Mouse (Mus musculus): ENCODE results near the gene Slc25a3. TPM values are rescaled to one million over a fixed set of nuclear protein-coding genes. Genes with fewer than 3 reads are reported as not detected.

Gene Slc25a3
- polyA plus RNA-seq (2015; fragmentation: Nextera tagmentation; extraction: Ambion mirVana) = 193 and 198 TPM in 2 replicates

- no peaks in the 10 kb centered on the region for H3K27me3 ChIP-seq
- H3K4me3 ChIP-seq (replicated peaks) = peak within 1 kb of the TSS; percentile 78
- H3K27ac ChIP-seq (replicated peaks) = peak within 1 kb of the TSS; percentile 93
- peaks cover 27% of the 10 kb centered on the region for H3K36me3 ChIP-seq (replicated peaks)
- no peaks in the 10 kb centered on the region for H3K9me3 ChIP-seq (replicated peaks)
- ATAC-seq (ENCODE audit: insufficient read depth) = peak; percentile 98
- WGBS (ENCODE audit: insufficient replicate concordance) = 8% methylated on average over 59 of the region's 59 CpGs
- peak within 1 kb of the TSS; percentile 92 for H3K9ac ChIP-seq
- H3K4me2 ChIP-seq = peak within 1 kb of the TSS; percentile 70
- peaks cover 29% of the 10 kb centered on the region for H3K4me1 ChIP-seq (replicated peaks)
Observed at GRCm38 (mm10) chr10:91123828-91124822, at the start of gene Slc25a3. Slc25a3 (minus strand) TSS chr10:91124059.

DNA sequence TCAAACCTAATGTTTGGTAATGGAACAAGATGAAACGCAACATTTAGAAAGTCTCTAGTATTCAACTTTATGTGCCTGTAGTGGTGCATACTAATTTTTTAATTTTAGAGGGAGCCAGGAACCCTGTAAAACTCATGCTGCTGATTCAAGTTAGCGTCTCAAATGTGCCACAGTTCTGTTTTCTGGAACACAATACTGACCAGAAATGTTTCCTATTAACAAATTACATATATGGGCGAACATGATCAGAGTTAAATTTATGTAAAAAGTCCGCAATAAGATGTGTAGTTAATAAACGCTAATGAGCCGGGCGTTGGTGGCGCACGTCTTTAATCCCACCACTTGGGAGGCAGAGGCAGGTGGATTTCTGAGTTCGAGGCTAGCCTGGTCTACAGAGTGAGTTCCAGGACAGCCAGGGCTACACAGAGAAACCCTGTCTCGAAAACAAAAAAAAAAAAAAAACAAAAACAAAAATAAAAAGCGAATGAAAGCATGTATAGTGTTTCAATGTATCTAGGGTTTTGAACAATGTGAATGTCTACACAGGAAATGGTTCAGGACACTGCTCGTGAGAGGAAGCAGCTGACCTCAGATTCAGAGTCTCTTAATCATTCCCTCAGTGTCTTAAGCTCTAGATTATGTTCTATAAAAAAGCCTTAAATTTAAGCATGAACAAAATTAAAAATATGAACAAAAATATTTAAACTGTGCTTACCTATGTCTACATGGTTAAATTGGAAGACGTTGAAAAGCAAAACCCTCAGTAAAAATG is 48.7 kb upstream of the Slc25a3 start:
- Histone ChIP-seq H3K27ac (replicated peaks) (peak overlapping the region; percentile 99), H3K4me1 (replicated peaks) (peaks cover 42% of the 10 kb centered on the region), H3K4me2 (peak overlapping the region; percentile 93), H3K9me3 (replicated peaks) (no peaks in the 10 kb centered on the region), H3K4me3 (replicated peaks) (peak overlapping the region; percentile 98), H3K9ac (peak overlapping the region; percentile 100), H3K36me3 (replicated peaks) (peaks cover 15% of the 10 kb centered on the region), H3K27me3 (no peaks in the 10 kb centered on the region)
- ATAC-seq (ENCODE audit: insufficient read depth) = no peak
- 65% methylated on average over 14 of the region's 14 CpGs for WGBS (ENCODE audit: insufficient replicate concordance)

- ATAC-seq (ENCODE audit: insufficient read depth) = peak; percentile 96
- H3K4me3 ChIP-seq (replicated peaks) = peak overlapping the region; percentile 98
Observed at GRCm38 (mm10) chr10:91171455-91172328, 47.8 kb upstream of the Slc25a3 start.

DNA sequence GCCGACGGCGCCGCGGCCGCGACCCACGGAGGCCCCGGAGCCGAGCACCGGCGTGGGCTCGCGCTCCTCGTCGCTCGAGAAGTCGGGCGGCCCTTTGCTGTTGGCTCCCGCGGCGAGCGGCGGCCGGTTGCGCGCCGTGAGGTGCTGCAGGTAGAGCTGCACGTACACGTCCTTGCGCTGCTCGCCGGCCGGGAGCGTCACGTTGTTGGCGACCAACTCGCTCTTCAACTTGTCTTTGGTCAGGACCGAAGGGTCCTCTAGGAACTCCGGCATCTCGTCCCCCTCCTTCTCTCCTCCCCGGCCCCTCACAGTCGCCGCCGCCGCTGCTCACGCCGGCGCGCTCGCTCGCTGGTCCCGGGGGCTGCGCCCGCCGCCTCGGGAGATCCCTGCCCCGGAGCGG is 47.2 kb upstream of the Slc25a3 start:
- under 1% methylated on average over 55 of the region's 59 CpGs for WGBS (ENCODE audit: insufficient replicate concordance)

More at GRCm38 (mm10) chr10:91171455-91172328, 47.8 kb upstream of the Slc25a3 start:
- Histone ChIP-seq H3K36me3 (replicated peaks) (peaks cover 23% of the 10 kb centered on the region), H3K9me3 (replicated peaks) (no peaks in the 10 kb centered on the region), H3K4me2 (peak overlapping the region; percentile 93), H3K9ac (peak overlapping the region; percentile 100), H3K4me1 (replicated peaks) (peaks cover 44% of the 10 kb centered on the region), H3K27me3 (no peaks in the 10 kb centered on the region), H3K27ac (replicated peaks) (peak overlapping the region; percentile 99)
- under 1% methylated on average over 68 of the region's 68 CpGs for WGBS (ENCODE audit: insufficient replicate concordance)

GRCm38 (mm10) chr10:91170143-91170941 is 46.5 kb upstream of the Slc25a3 start:
- Histone ChIP-seq H3K36me3 (replicated peaks) (peaks cover 37% of the 10 kb centered on the region), H3K4me2 (peak overlapping the region; percentile 93), H3K27me3 (no peaks in the 10 kb centered on the region), H3K27ac (replicated peaks) (peak overlapping the region; percentile 99), H3K4me3 (replicated peaks) (peak overlapping the region; percentile 98), H3K9me3 (replicated peaks) (no peaks in the 10 kb centered on the region), H3K4me1 (replicated peaks) (peaks cover 52% of the 10 kb centered on the region), H3K9ac (peak overlapping the region; percentile 100)
- 2% methylated on average over 50 of the region's 50 CpGs for WGBS (ENCODE audit: insufficient replicate concordance)
- peak; percentile 19 for ATAC-seq (ENCODE audit: insufficient read depth)

More for the DNA sequence above, 47.2 kb upstream of the Slc25a3 start:
- peak overlapping the region; percentile 100 for H3K9ac ChIP-seq
- no peaks in the 10 kb centered on the region for H3K9me3 ChIP-seq (replicated peaks)
- peak overlapping the region; percentile 93 for H3K4me2 ChIP-seq
- H3K4me1 ChIP-seq (replicated peaks) = peaks cover 51% of the 10 kb centered on the region
- peaks cover 30% of the 10 kb centered on the region for H3K36me3 ChIP-seq (replicated peaks)
- H3K27ac ChIP-seq (replicated peaks) = peak overlapping the region; percentile 99
- ATAC-seq (ENCODE audit: insufficient read depth) = peak; percentile 26
- H3K4me3 ChIP-seq (replicated peaks) = peak overlapping the region; percentile 98
- no peaks in the 10 kb centered on the region for H3K27me3 ChIP-seq

GRCm38 (mm10) chr10:91169414-91170065 is 45.7 kb upstream of the Slc25a3 start:
- Histone ChIP-seq H3K4me1 (replicated peaks) (peaks cover 52% of the 10 kb centered on the region), H3K4me2 (peak overlapping the region; percentile 93), H3K27me3 (no peaks in the 10 kb centered on the region), H3K27ac (replicated peaks) (peak overlapping the region; percentile 99), H3K9me3 (replicated peaks) (no peaks in the 10 kb centered on the region), H3K36me3 (replicated peaks) (peaks cover 44% of the 10 kb centered on the region), H3K9ac (peak overlapping the region; percentile 100), H3K4me3 (replicated peaks) (peak overlapping the region; percentile 98)
- ATAC-seq (ENCODE audit: insufficient read depth) = no peak
- 8% methylated on average over 17 of the region's 17 CpGs for WGBS (ENCODE audit: insufficient replicate concordance)

- H3K27ac ChIP-seq (replicated peaks) = no peak overlapping the region; the same call in 1 of the 2 replicates
- H3K4me3 ChIP-seq (replicated peaks) = peak overlapping the region; percentile 98
- peak overlapping the region; percentile 22; the same call in 1 of the 2 replicates for H3K9ac ChIP-seq
- peak overlapping the region; percentile 93 for H3K4me2 ChIP-seq
- no peaks in the 10 kb centered on the region for H3K27me3 ChIP-seq
- peaks cover 63% of the 10 kb centered on the region for H3K36me3 ChIP-seq (replicated peaks)
- ATAC-seq (ENCODE audit: insufficient read depth) = no peak
- H3K9me3 ChIP-seq (replicated peaks) = no peaks in the 10 kb centered on the region
- WGBS (ENCODE audit: insufficient replicate concordance) = 69% methylated on average over 7 of the region's 7 CpGs
- peaks cover 53% of the 10 kb centered on the region for H3K4me1 ChIP-seq (replicated peaks)
Observed at GRCm38 (mm10) chr10:91167352-91167751, 43.5 kb upstream of the Slc25a3 start.

GRCm38 (mm10) chr10:91166890-91167289 is 43.0 kb upstream of the Slc25a3 start:
- ATAC-seq (ENCODE audit: insufficient read depth) = no peak
- H3K36me3 ChIP-seq (replicated peaks) = peaks cover 68% of the 10 kb centered on the region
- no peak overlapping the region; the same call in 1 of the 2 replicates for H3K27ac ChIP-seq (replicated peaks)
- no peaks in the 10 kb centered on the region for H3K9me3 ChIP-seq (replicated peaks)
- peak overlapping the region; percentile 98 for H3K4me3 ChIP-seq (replicated peaks)
- no peaks in the 10 kb centered on the region for H3K27me3 ChIP-seq
- WGBS (ENCODE audit: insufficient replicate concordance) = 47% methylated on average over 5 of the region's 5 CpGs
- peaks cover 53% of the 10 kb centered on the region for H3K4me1 ChIP-seq (replicated peaks)
- H3K9ac ChIP-seq = peak overlapping the region; percentile 22; the same call in 1 of the 2 replicates
- H3K4me2 ChIP-seq = peak overlapping the region; percentile 93

DNA sequence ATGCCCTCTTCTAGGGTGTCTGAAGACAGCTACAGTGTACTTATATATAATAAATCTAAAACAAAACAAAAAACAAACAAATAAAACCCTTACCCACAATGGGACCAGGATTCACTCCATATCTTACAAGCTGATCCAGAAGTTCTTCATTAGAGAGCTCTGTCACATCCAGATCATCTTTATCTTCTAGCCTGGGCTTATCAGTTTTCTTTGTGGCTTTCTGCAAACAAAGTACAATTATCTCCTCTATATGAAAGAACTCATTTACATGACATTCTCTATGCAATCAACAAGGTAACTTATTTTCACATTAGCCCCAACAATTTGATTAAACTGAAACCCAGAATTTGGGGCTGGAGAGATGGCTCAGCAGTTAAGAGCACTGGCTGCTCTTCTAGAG is 42.0 kb upstream of the Slc25a3 start:
- H3K4me3 ChIP-seq (replicated peaks) = no peak overlapping the region
- ATAC-seq (ENCODE audit: insufficient read depth) = no peak
- H3K36me3 ChIP-seq (replicated peaks) = peaks cover 78% of the 10 kb centered on the region
- no peak overlapping the region for H3K27ac ChIP-seq (replicated peaks)
- H3K9ac ChIP-seq = no peak overlapping the region
- H3K4me1 ChIP-seq (replicated peaks) = peaks cover 55% of the 10 kb centered on the region
- H3K4me2 ChIP-seq = no peak overlapping the region
- H3K27me3 ChIP-seq = no peaks in the 10 kb centered on the region
- no peaks in the 10 kb centered on the region for H3K9me3 ChIP-seq (replicated peaks)

All from liver, embryonic 15.5 days (tissue).